Mouse (Mus musculus) neutrophil, adult 83 days (primary cell): Measurements from ENCODE around the gene Fbxl13. TPM values are rescaled to one million over a fixed set of nuclear protein-coding genes. Genes with fewer than 3 reads are reported as not detected.

ENCODE experiments used
- total RNA-seq, 2 experiments: library from RNA; stranded (reverse); gene quantifications; one replicate each; pipeline ENCODE4 v1.2.4; 2023

Fbxl13 gene
- under 1 TPM in 1 of 2 experiments, not detected in 1; 0.44 TPM for total RNA-seq

DNA sequence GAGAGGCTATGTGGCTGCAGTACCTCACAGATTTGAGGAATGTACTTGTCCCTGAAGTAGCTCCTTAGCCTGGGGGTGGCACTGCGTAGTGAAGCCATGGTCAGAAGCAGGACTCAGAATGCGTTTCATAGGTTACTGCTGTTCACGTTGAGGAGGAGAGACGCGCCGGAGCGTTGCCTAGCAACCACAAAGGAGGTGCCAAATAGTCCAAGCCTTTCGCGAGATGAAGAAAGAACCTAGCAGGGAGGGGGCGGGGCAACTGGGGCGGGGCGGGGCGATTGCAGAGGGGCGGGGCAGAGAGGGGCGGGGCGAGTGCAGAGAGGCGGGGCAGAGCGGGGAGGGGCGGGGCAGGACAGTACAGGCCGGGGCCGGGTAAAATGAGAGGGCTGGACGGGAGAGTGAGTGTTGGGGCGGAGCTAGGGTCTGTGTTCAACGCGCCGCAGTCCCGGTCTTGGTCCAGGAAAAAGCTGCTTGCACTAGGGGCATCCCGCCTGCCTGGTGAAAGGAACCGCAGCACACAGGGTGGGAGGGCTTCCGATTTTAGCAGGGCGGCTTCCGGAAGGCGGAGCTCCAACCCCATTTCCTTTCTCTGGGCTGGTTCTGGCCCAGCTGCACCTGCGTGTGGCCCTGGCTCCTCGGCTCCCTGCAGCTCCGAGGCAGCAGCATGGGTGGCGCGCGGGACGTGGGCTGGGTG, at the start of gene Fbxl13, which contains the start of gene Armc10:
Gene Fbxl13, minus strand, starts transcription at position 196 of the 694 bp plus-strand sequence.
Gene Armc10, plus strand, starts transcription at position 375 of the 694 bp plus-strand sequence.

GRCm38 (mm10) chr5:21543409-21544201, 101.8 kb downstream of the Fbxl13 start, which contains the start of gene Lrrc17:
Gene Lrrc17, plus strand, starts transcription at chr5:21543559.

Other genes with a start within 250 kb of the Fbxl13 start
- gene Ccdc146, start 221.0 kb downstream of the Fbxl13 start, total RNA-seq, result under 1 TPM; 0.57 to 0.99 TPM
- gene Fam185a, start 220.7 kb downstream of the Fbxl13 start, total RNA-seq, result 1 to 10 TPM; 1.4 to 2.1 TPM
- not detected for gene Lrrc17, start 102.1 kb downstream of the Fbxl13 start, total RNA-seq
- gene Armc10, start 179 bp upstream of the Fbxl13 start, total RNA-seq, result 1 to 10 TPM; 9.5 to 9.7 TPM
- 1 to 10 TPM; 1.3 to 1.4 TPM for gene Napepld, start 55.8 kb upstream of the Fbxl13 start, total RNA-seq
- 10 to 100 TPM; 45.7 to 47.7 TPM for gene Pmpcb, start 91.5 kb upstream of the Fbxl13 start, total RNA-seq
- 10 to 100 TPM; 20.1 to 21.8 TPM for gene Dnajc2, start 139.6 kb upstream of the Fbxl13 start, total RNA-seq
- 10 to 100 TPM; 54.0 to 60.1 TPM for gene Psmc2, start 139.6 kb upstream of the Fbxl13 start, total RNA-seq
- gene Slc26a5, start 220.0 kb upstream of the Fbxl13 start, total RNA-seq, result not detected